Mouse (Mus musculus): ENCODE data around the gene Slc35b1. TPM values are rescaled to one million over a fixed set of nuclear protein-coding genes. Genes with fewer than 3 reads are reported as not detected.
A peak's percentile ranks its signal among the peaks of the same experiment; 100 is the strongest.

The Slc35b1 gene
- polyA plus RNA-seq, 1 experiment from 2014 or later, result 108 TPM

GRCm38 (mm10) chr11:95384004-95384318, 531 bp upstream of the Slc35b1 start:
- H3K9ac ChIP-seq (ENCODE audit: low read depth, low read length), result peak overlapping the region; percentile 87
- H3K36me3 ChIP-seq (ENCODE audit: control insufficient read depth, insufficient read depth, low read length), result peaks cover 50% of the 10 kb centered on the region
- ATAC-seq (ENCODE audit: low read depth) (no peak; the same call in 1 of the 2 replicates), DNase-seq (ENCODE audit: low spot score) (no peak)
- 41% methylated on average over 9 of the region's 9 CpGs for WGBS
- no peaks in the 10 kb centered on the region for H3K4me1 ChIP-seq (ENCODE audit: control insufficient read depth, insufficient read depth, low read length)
- peak overlapping the region; percentile 79 for H3K4me3 ChIP-seq (ENCODE audit: low read depth, low read length)
- no peaks in the 10 kb centered on the region for H3K27me3 ChIP-seq (replicated peaks; ENCODE audit: control insufficient read depth, insufficient read depth, low read length)
- H3K4me2 ChIP-seq (ENCODE audit: low read depth, low read length), result peak overlapping the region; percentile 57
- H3K9me3 ChIP-seq (ENCODE audit: control insufficient read depth, low read length), result no peaks in the 10 kb centered on the region
- no peak overlapping the region for H3K27ac ChIP-seq (replicated peaks; ENCODE audit: low read depth, low read length)

- no peaks in the 10 kb centered on the region for H3K27me3 ChIP-seq (replicated peaks; ENCODE audit: control insufficient read depth, insufficient read depth, low read length)
- H3K4me2 ChIP-seq (ENCODE audit: low read depth, low read length), result peak overlapping the region; percentile 57
- no peaks in the 10 kb centered on the region for H3K9me3 ChIP-seq (ENCODE audit: control insufficient read depth, low read length)
- DNase-seq (ENCODE audit: low spot score), result no peak
- no peaks in the 10 kb centered on the region for H3K4me1 ChIP-seq (ENCODE audit: control insufficient read depth, insufficient read depth, low read length)
- peak overlapping the region; percentile 79 for H3K4me3 ChIP-seq (ENCODE audit: low read depth, low read length)
- ATAC-seq (ENCODE audit: low read depth), result peak; percentile 17; the same call in 1 of the 2 replicates
- WGBS, result 0% methylated on average over 14 of the region's 14 CpGs
- H3K36me3 ChIP-seq (ENCODE audit: control insufficient read depth, insufficient read depth, low read length), result peaks cover 57% of the 10 kb centered on the region
- H3K9ac ChIP-seq (ENCODE audit: low read depth, low read length), result peak overlapping the region; percentile 87
- H3K27ac ChIP-seq (replicated peaks; ENCODE audit: low read depth, low read length), result peak overlapping the region; percentile 89
Observed at GRCm38 (mm10) chr11:95384973-95385320, 455 bp downstream of the Slc35b1 start.

- Histone ChIP-seq H3K9me3 (ENCODE audit: control insufficient read depth, low read length) (no peaks in the 10 kb centered on the region), H3K9ac (ENCODE audit: low read depth, low read length) (no peak overlapping the region), H3K4me3 (ENCODE audit: low read depth, low read length) (no peak overlapping the region), H3K36me3 (ENCODE audit: control insufficient read depth, insufficient read depth, low read length) (peaks cover 57% of the 10 kb centered on the region), H3K27ac (replicated peaks; ENCODE audit: low read depth, low read length) (no peak overlapping the region), H3K27me3 (replicated peaks; ENCODE audit: control insufficient read depth, insufficient read depth, low read length) (no peaks in the 10 kb centered on the region), H3K4me2 (ENCODE audit: low read depth, low read length) (no peak overlapping the region), H3K4me1 (ENCODE audit: control insufficient read depth, insufficient read depth, low read length) (peaks cover 6% of the 10 kb centered on the region; the same call in 1 of the 2 replicates)
- no peak for ATAC-seq (ENCODE audit: low read depth)
- 92% methylated on average over 7 of the region's 7 CpGs for WGBS
- no peak for DNase-seq (ENCODE audit: low spot score)
Observed at GRCm38 (mm10) chr11:95387354-95387753, 2.9 kb downstream of the Slc35b1 start.

- H3K4me1 ChIP-seq (ENCODE audit: control insufficient read depth, insufficient read depth, low read length), result peaks cover 6% of the 10 kb centered on the region; the same call in 1 of the 2 replicates
- no peak overlapping the region for H3K9ac ChIP-seq (ENCODE audit: low read depth, low read length)
- H3K27ac ChIP-seq (replicated peaks; ENCODE audit: low read depth, low read length), result no peak overlapping the region
- 76% methylated on average over 3 of the region's 3 CpGs for WGBS
- no peak overlapping the region for H3K4me2 ChIP-seq (ENCODE audit: low read depth, low read length)
- H3K9me3 ChIP-seq (ENCODE audit: control insufficient read depth, low read length), result no peaks in the 10 kb centered on the region
- H3K4me3 ChIP-seq (ENCODE audit: low read depth, low read length), result no peak overlapping the region
- ATAC-seq (ENCODE audit: low read depth) (no peak), DNase-seq (ENCODE audit: low spot score) (no peak)
- H3K27me3 ChIP-seq (replicated peaks; ENCODE audit: control insufficient read depth, insufficient read depth, low read length), result no peaks in the 10 kb centered on the region
- H3K36me3 ChIP-seq (ENCODE audit: control insufficient read depth, insufficient read depth, low read length), result peaks cover 56% of the 10 kb centered on the region
Observed at GRCm38 (mm10) chr11:95389006-95389405, 4.5 kb downstream of the Slc35b1 start.

GRCm38 (mm10) chr11:95390420-95390819, 5.9 kb downstream of the Slc35b1 start:
- WGBS, result 97% methylated on average over 6 of the region's 6 CpGs
- Histone ChIP-seq H3K36me3 (ENCODE audit: control insufficient read depth, insufficient read depth, low read length) (peaks cover 56% of the 10 kb centered on the region), H3K4me3 (ENCODE audit: low read depth, low read length) (no peak overlapping the region)

GRCm38 (mm10) chr11:95391201-95391600, 6.7 kb downstream of the Slc35b1 start:
- ATAC-seq (ENCODE audit: low read depth), result no peak
- no peak overlapping the region for H3K9ac ChIP-seq (ENCODE audit: low read depth, low read length)
- no peak overlapping the region for H3K4me2 ChIP-seq (ENCODE audit: low read depth, low read length)

More at GRCm38 (mm10) chr11:95390420-95390819, 5.9 kb downstream of the Slc35b1 start:
- Histone ChIP-seq H3K4me1 (ENCODE audit: control insufficient read depth, insufficient read depth, low read length) (peaks cover 6% of the 10 kb centered on the region; the same call in 1 of the 2 replicates), H3K9ac (ENCODE audit: low read depth, low read length) (no peak overlapping the region), H3K4me2 (ENCODE audit: low read depth, low read length) (no peak overlapping the region), H3K9me3 (ENCODE audit: control insufficient read depth, low read length) (no peaks in the 10 kb centered on the region), H3K27ac (replicated peaks; ENCODE audit: low read depth, low read length) (no peak overlapping the region), H3K27me3 (replicated peaks; ENCODE audit: control insufficient read depth, insufficient read depth, low read length) (no peaks in the 10 kb centered on the region)
- no peak for ATAC-seq (ENCODE audit: low read depth)
- DNase-seq (ENCODE audit: low spot score), result no peak

GRCm38 (mm10) chr11:95391743-95392142, 7.3 kb downstream of the Slc35b1 start:
- ATAC-seq (ENCODE audit: low read depth) (0 out of 2 replicates have a peak, but pooled peaks have one; percentile 38), DNase-seq (ENCODE audit: low spot score) (peak; percentile 59)
- peak overlapping the region; percentile 40 for H3K27ac ChIP-seq (replicated peaks; ENCODE audit: low read depth, low read length)
- H3K36me3 ChIP-seq (ENCODE audit: control insufficient read depth, insufficient read depth, low read length), result peaks cover 50% of the 10 kb centered on the region
- no peak overlapping the region for H3K4me3 ChIP-seq (ENCODE audit: low read depth, low read length)
- peaks cover 6% of the 10 kb centered on the region; the same call in 1 of the 2 replicates for H3K4me1 ChIP-seq (ENCODE audit: control insufficient read depth, insufficient read depth, low read length)
- 49% methylated on average over 5 of the region's 5 CpGs for WGBS
- H3K9me3 ChIP-seq (ENCODE audit: control insufficient read depth, low read length), result no peaks in the 10 kb centered on the region
- H3K9ac ChIP-seq (ENCODE audit: low read depth, low read length), result no peak overlapping the region
- no peaks in the 10 kb centered on the region for H3K27me3 ChIP-seq (replicated peaks; ENCODE audit: control insufficient read depth, insufficient read depth, low read length)
- 0 out of 2 replicates have a peak overlapping the region, but pooled peaks have one; percentile 6 for H3K4me2 ChIP-seq (ENCODE audit: low read depth, low read length)

More at GRCm38 (mm10) chr11:95391201-95391600, 6.7 kb downstream of the Slc35b1 start:
- H3K4me1 ChIP-seq (ENCODE audit: control insufficient read depth, insufficient read depth, low read length), result peaks cover 6% of the 10 kb centered on the region; the same call in 1 of the 2 replicates
- H3K4me3 ChIP-seq (ENCODE audit: low read depth, low read length), result no peak overlapping the region
- DNase-seq (ENCODE audit: low spot score), result no peak
- no peaks in the 10 kb centered on the region for H3K27me3 ChIP-seq (replicated peaks; ENCODE audit: control insufficient read depth, insufficient read depth, low read length)
- 66% methylated on average over 4 of the region's 4 CpGs for WGBS
- H3K27ac ChIP-seq (replicated peaks; ENCODE audit: low read depth, low read length), result no peak overlapping the region
- peaks cover 56% of the 10 kb centered on the region for H3K36me3 ChIP-seq (ENCODE audit: control insufficient read depth, insufficient read depth, low read length)
- H3K9me3 ChIP-seq (ENCODE audit: control insufficient read depth, low read length), result no peaks in the 10 kb centered on the region

- Histone ChIP-seq H3K9me3 (ENCODE audit: control insufficient read depth, low read length) (no peaks in the 10 kb centered on the region), H3K36me3 (ENCODE audit: control insufficient read depth, insufficient read depth, low read length) (peaks cover 45% of the 10 kb centered on the region), H3K4me3 (ENCODE audit: low read depth, low read length) (no peak overlapping the region), H3K4me2 (ENCODE audit: low read depth, low read length) (0 out of 2 replicates have a peak overlapping the region, but pooled peaks have one; percentile 6), H3K9ac (ENCODE audit: low read depth, low read length) (peak overlapping the region; percentile 1; the same call in 1 of the 2 replicates), H3K27me3 (replicated peaks; ENCODE audit: control insufficient read depth, insufficient read depth, low read length) (no peaks in the 10 kb centered on the region), H3K4me1 (ENCODE audit: control insufficient read depth, insufficient read depth, low read length) (peaks cover 6% of the 10 kb centered on the region; the same call in 1 of the 2 replicates), H3K27ac (replicated peaks; ENCODE audit: low read depth, low read length) (peak overlapping the region; percentile 56)
- WGBS, result 50% methylated on average over 7 of the region's 7 CpGs
- DNase-seq (ENCODE audit: low spot score), result peak; percentile 78
- peak; percentile 75 for ATAC-seq (ENCODE audit: low read depth)
Observed at GRCm38 (mm10) chr11:95392223-95392667, 7.8 kb downstream of the Slc35b1 start.

All from embryonic facial prominence, embryonic 14.5 days (tissue).